Mouse (Mus musculus) thymus, postnatal 0 days (tissue): ENCODE results near the gene Mfsd4a. TPM values are rescaled to one million over a fixed set of nuclear protein-coding genes. Genes with fewer than 3 reads are reported as not detected.
A peak's percentile ranks its signal among the peaks of the same experiment; 100 is the strongest.

Source experiments
- DNase-seq: peaks from one replicate; pipeline ENCODE4 v3.0.0-alpha.2; 2015; ENCODE audit warnings: low spot score
- polyA plus RNA-seq: library from polyadenylated mRNA; unstranded; fragments of >200 nt; fragmentation: Nextera tagmentation; extraction: Ambion mirVana; gene quantifications from 2 replicates; pipeline ENCODE4 v1.2.1, GENCODE M21; 2015

The Mfsd4a gene
- polyA plus RNA-seq, 1 experiment from 2014 or later = 17.1 TPM

DNA sequence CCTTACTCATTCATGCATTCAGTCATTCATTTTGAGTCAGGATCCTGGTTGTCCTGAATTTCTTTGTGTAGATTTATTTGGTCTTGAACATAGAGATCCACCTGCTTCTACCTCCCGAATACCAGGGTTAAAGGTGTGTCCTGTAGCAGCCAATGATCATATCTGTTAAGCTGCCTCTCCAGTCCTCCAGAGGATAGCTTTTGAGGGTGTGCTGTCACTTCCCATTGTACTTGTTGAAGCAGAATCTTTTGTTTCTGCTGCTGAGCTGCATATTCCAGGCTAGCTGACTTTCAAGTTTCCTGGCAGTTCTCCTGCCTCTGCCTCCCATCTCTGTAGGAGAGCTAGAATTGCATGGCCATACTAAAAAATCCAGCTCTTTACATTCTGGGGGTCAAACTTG lies 51.2 kb downstream of the Mfsd4a start:
- DNase-seq = no peak

DNA sequence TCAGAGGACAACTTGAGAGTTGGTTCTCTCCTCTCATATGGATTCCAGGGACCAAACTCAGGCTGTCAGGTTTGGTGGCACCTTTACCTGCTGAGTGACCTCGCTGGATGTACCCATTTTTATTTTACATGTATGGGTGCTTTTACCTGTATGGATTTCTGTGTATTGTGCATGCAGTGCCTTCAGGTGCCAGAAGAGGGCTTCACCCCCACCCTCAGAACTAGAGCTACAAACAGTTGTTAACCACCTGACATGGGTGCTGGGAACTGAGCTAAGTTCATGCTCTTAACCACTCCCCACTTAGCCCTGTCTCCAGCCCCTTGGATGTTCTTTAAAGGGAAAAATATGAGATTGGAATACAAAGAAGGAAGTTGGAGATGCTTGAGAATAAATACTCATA lies 53.1 kb downstream of the Mfsd4a start:
- no peak for DNase-seq

DNA sequence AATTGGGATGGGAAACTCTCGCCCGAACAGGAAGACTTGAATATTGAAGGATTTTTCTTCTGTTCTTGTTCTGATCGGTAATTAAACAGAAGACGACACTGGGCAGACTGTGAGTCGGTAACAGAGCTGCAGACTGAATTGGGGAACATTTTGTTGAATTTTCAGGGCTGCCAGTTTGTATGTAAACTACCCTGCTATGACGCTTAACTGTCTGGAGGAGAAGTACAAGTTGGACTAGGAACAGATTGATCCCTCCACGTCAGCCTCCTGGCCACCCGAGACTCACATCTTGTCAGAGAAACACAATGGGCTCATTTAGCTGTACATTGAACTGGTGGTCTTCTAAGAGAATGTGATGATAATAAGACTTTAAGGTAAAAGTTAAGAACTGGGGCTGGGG lies 55.0 kb downstream of the Mfsd4a start:
- DNase-seq = no peak

DNA sequence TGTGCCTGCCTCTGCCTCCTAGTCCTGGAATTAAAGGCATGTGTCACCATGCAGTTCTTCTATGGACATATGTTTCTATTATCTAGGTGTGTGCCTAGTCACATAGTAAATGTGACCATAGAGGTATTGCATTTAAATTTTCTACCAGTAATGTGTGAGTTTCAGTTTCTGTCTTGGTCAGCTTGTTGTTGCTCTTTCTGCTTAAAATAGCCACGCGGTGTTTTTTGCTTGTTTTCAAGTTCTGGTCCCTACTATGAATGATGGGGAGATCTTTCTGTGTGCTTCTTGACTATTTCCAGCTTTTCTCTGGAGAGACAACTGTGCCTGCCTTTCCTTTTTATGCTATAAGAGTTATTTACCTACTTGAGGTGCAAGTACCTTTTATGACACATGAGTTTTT lies 56.1 kb downstream of the Mfsd4a start:
- no peak for DNase-seq

DNA sequence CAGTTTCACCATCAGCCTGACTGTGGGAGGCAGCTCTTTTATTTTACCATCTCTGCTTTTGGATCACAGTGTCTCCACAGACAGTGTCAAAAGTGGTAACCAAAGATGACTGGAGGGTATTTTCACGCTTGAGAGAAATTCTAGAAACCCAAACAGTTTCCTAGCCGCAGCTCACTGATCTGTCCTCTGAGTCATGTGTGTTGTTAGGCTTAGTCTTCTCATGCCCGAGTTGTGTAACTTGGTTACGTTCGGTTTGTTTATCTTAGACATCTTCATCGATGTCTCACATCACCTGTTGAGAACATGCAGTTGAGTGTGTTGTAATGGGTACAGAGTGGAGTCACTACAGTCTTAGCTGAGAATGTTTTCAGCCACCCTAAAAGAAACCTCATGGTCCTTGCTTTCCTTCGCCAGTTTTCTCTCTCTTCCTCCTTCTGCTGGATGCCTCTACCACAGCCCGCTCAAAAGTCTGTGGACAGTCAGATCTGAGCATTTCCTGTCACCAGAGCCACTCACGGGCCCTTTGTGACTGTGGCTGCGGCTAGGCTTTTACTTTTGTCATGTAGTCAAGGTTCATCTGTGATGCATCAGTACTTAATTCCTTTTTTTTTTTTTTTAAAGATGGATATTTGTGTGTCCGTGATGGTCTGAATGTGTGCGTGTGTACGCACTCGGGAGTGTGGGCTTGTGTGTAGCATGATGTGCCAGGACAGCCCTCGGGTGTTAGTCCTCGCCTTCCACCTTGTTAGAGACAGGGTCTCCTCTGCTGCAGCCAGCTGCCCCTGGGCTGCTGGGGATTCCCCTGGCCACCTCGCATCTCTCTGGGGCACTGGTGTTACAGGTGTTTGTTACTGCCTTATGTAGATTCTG lies 57.0 kb downstream of the Mfsd4a start:
- peak; percentile 62 for DNase-seq

DNA sequence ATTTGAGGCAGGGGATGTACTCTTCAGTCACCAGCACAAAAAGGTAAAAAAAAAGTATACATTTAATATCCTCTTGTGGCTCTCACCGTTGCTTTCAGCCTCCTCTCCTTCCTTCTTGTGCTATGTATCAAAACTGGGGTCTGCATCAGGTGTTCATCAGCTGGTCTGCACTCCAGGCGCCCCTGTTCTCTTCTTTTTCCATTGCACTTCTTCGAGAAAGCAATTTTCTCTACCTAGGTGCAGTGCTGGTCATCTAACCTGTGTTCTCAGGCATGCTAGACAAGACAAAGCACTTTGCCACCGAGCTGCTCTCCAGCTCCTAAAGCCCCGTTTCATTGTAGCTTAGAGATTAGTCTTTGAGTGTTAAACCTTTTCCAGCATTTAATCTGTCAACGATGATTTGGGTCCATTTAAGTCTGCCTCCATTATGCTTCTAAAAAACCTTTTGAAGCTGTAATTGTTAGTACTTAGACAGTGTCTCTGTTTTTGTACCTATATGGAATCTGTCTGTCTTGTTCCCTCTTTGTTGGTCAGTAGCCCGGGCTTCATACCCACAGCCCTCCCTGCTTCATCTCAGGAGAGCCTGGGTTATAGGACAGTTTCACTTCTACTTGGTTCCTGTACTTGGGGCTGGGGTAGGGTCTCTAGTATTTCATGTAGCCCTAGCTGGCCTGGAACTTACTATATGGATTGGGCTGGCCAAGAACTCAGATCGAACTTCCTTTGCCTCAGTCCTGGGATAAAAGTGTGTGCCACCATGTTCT lies 58.8 kb downstream of the Mfsd4a start:
- DNase-seq = no peak

DNA sequence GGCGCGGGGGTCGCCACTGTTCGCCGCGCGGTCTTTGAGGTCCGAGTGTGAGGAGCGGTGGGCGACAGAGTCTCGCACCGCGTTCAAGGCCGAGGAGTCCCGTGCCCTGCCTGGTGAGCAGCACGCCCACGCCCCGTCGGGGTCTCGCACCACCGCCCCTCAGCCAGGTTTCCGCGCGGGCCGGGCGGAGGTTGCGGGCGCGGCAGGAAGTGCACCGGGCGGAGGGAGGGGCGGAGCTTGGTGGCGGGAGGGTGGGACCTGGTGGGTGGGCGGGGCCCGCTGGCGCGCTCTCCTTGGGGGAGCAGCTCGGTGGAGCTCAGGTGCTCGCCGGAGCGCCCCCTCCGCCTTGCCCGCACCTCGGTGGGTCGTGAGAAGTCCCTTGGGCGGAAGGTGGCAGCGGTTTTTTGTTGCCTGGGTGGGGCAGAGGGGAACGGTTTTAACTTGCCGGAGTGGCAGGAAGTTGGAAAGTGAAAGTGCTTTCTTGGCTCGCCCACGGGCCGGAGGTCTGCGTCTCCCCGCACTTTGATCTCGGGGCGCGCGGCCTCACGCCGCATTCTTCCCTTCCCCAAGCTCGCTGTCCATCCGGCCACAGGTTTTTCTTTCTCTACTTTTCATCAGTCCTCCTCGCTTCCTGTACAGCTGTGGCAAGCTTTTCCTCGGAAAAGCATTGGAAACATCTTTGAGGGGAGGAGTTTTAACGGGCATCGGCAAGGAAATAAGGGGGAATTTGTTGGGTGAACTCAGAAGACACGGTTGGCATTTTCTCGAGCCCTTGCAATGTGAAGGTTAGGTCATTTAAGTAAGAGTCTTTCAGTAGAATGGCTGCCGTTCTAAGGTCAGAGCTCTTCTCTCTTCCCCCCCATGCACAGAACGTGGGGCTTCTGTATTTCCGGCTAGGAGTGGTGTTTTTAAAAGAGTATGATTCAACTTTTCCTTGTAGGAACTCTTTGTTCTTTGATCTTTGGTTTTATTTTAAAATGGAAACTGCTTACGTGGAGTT lies 59.7 kb downstream of the Mfsd4a start:
- peak; percentile 97 for DNase-seq

DNA sequence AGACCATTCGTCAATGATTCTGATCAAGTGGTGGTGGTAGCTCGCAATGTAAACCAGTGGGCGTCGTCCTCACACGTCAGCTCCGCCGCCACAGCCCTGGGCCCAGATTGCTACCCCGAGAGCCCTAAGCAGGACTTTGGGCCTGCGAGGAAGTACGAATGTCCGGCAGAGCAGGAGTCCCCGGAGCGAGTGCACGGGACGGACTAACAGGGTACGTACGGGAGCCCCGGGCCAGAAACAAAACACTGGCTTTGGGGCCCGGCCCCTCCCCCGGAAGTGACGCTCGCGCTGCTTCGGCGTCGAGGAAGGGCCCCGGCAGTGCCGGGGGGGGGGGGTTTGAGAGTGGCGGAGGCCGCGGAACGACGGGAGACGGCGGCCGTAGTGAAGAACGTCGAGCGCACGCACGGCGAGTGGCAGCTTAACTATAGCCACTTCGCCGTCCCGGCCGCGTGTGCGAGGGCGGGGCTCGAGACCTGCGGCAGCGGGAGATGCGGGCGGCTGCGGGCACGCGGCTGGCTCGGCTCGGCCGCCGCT lies 60.5 kb downstream of the Mfsd4a start, which contains the start of gene Elk4:
Gene Elk4, plus strand, starts transcription at position 326 of the 534 bp plus-strand sequence.
- DNase-seq = peak; percentile 94

DNA sequence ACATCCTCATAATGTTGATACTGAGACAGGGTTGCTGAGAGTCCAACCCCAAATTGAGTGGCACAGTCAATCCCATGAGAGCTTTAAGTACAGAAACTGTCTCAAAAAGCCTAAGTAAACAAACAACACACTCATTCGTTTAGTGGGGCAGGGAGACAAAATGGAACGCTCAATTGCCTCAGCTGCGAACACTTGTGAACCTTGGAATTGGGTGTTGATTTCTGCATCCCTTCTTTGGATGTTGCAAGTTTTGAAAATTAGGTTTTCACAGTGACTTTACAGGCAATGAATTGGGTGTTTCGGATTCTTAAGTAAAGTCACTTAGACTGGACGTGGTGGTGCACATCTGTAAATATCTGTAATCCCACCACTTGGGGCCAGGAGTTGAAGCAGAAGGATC lies 61.1 kb downstream of the Mfsd4a start:
- no peak for DNase-seq

DNA sequence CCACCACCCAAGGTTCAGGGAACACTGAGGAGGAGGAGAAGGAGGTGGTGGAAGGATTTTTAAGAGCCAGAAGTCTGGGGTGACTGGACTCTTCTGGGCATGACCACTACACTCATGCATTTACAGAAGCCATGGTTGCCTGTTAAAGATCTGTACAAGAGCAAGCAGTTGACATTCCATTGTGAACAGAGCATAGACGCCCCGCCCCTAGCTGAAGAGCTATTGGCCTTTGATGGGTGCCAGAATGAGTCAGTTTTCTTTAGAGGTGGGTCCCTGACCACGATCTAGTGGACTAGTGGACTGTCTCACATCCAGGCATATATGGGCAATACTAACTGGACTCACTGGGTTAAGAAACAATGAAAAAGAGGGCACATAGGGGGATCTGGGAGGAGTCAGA lies 61.8 kb downstream of the Mfsd4a start:
- DNase-seq = no peak

DNA sequence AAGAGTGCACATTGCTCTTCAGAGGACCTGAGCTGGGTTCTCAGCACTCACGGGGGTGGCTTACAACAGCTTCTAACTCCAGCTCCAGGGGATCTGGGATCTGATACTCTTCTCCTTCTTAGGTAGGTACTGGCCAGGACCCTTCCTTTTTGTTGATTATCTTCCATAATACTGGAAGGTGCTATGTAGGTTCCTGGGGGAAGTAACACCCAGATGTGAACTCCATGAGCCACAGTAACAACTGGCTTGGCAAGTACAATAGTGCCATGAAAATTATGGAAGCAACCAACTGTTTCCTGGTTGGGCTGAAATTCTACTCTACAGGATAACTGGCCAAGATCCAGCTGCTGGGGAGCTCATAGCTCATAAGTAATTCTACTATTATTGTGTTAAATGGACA lies 62.4 kb downstream of the Mfsd4a start:
- DNase-seq = no peak

DNA sequence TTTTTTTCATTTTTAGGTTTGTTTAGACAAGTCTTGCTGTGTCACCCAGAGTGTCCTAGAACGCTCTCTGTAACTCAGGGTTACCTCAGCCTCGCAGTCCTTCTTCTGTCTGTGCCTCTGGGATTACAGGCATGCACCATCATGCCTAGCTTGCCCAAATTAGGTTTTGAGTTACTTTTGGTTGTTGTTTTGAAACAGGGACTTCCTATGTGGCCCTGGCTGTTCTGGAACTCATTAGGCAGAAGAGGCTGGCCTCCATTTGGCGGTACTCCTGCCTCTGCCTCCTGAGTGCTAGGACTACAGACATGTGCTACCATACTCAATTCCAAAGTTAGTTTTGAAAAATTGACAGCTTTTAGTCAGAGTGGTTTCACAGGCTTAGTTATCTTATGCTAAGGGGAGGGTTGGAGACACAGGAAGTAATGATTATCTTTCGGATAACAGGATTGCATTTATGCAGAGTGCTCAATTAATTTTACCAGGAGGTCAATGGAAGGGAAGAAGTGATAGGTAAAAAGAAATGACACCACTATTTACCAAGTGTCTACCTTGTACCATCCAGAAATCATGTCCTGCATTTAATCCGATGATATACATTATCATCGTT lies 63.2 kb downstream of the Mfsd4a start:
- DNase-seq = no peak

DNA sequence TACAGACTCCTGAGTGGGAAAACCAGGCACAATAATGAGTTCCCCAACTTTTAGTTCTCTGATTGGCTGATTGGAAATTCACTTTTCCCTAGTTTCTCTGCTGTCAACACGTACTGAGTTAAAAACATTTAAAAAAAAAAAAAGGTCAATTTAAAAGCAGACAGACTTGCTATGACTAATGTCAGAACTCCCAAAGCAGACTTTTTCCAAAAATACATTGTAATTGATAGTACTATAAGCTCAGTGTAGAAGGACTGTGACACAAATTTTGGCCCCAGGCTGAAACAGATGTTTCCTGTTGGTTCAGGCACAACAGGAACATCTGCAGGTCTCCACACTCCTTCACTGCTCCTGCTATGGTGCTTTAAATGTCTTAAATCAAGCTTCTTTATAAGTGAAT lies 64.0 kb downstream of the Mfsd4a start:
- DNase-seq = no peak

DNA sequence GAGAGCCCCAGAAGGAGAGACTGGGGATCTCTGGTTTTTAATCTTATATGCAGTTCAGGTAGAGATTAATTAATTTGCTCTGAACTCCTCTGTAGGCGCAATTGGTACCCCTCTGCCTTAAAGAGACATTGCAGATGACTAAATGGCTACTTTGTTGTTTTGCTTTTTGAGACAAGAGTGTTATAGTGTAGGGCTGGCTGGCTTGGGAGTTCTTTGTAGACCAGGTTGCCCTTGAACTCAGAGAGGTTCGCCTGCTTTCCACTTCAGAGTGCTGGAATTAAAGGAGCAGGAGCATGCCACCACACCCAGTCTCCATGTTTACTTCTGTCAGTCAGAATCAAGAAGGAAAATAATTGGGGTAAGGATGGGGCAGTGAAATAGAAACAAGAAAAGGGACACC lies 64.8 kb downstream of the Mfsd4a start:
- DNase-seq = no peak

DNA sequence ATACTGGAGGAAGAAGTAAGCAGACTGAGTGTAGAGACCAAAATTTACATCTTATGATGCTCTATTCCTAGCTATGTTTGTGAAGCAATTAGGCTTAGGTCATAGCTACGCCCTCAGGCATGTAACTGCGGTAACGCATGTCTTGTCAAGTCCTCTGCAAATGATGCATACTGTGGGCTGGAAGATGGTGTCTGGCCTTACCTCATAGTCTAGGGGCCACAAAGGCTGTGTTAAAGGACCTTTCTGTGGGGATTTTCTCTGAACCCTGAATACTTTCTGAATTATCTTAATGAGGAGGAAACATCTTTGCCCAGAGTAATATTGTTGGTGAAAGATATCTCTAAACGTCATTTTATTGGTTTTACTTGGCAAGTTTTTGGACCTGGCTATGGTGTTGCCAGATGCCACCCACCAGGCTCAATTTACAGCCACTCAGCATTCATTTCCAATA lies 66.0 kb downstream of the Mfsd4a start:
- DNase-seq = no peak

DNA sequence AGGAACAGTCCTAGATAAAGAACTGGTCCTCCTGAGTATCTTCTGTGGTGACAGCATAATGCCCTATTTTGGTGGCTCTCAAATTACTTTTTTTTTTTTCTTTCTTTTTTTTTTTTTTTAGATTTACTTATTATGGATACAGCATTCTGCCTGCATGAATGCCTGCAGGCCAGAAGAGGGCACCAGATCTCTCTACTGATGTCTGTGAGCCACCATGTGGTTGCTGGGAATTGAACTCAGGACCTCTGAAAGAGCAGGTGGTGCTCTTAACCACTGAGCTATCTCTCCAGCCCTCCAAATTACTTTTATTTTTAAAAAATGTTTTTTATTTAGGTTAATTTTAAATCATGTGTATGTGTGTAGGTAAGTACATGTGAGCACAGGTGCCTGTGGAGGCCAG lies 67.4 kb downstream of the Mfsd4a start:
- DNase-seq = peak; percentile 51

DNA sequence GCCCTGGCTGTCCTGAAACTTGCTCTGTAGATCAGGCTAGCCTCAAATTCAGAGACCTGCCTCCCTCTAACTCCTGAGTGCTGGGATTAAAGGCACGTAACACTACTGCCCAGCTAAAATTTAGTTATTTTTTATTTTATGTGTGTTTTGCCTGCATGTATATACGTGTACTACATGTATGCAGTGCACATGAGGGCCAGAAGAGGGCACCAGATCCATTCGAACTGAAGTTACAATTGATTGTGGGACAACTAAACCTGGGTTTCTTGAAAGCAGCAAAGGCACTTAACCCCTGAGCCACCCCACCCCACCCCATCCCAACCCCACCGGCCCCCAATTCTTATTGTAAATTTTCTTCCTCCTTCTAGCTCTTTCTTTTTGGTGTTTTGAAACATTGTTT lies 72.8 kb downstream of the Mfsd4a start:
- DNase-seq = peak; percentile 75

DNA sequence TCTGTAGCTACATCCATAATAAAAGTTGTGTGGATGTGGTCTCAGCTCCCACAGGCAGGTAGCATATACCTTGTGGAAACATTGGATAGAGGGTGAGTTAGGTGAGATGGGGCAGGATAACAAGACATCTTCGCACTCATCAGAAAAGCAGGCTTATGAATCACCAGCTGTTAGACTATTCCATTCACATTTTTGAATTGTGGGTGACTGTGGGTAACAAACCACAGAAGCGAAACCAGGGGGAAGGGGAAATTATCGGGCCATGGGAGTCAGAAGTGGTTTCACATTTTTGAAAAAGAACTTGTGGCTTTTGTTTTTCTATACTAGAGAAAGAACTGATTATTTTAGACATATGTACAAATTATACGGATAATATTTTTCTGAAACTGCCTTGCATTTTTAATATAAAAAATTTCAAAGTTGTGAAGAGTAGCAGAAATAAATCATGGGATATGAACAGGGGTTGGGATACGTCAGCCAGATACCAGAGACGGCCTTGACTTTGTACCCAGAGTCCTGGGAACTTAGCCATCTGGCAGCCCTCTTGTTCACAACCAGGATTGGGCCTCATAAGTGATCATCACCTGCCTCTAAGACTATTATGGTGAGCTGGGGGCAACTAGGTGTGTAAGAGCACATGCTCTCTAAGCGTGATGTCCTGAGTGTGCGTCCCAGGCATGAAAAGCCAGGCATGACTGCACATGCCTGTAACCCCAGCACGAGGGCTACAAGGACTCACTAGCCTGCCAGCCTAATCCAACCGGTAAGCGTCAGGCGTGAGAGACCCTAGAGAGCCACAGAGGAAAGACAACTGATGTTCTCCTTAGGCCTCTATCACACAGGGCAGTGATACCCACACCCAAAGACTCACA lies 74.5 kb downstream of the Mfsd4a start:
- DNase-seq = no peak

DNA sequence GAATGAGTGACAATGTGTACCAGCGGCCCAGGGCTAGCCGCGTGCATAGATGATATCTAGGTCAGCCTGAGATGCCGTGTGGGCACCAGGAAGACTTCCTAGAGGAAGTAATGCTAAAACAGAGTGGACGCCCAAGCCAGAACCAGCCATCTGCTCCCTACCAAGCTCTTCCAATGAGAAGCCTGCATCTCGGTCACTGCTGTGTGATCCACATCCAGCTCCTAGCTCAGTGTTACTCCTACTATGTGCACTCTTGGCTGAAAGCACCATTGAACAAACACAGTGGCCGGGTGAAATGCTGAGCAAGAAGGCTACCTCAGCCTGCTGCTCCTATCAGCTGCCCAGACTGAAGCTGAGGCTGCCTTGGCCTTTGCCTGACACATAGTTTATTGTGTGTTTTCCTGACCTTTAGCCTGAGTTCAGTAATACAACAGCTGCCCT lies 75.3 kb downstream of the Mfsd4a start:
- DNase-seq = no peak
